Comparison of ENCODE assay signal across 8 mouse cellular contexts in the genomic region with DNA sequence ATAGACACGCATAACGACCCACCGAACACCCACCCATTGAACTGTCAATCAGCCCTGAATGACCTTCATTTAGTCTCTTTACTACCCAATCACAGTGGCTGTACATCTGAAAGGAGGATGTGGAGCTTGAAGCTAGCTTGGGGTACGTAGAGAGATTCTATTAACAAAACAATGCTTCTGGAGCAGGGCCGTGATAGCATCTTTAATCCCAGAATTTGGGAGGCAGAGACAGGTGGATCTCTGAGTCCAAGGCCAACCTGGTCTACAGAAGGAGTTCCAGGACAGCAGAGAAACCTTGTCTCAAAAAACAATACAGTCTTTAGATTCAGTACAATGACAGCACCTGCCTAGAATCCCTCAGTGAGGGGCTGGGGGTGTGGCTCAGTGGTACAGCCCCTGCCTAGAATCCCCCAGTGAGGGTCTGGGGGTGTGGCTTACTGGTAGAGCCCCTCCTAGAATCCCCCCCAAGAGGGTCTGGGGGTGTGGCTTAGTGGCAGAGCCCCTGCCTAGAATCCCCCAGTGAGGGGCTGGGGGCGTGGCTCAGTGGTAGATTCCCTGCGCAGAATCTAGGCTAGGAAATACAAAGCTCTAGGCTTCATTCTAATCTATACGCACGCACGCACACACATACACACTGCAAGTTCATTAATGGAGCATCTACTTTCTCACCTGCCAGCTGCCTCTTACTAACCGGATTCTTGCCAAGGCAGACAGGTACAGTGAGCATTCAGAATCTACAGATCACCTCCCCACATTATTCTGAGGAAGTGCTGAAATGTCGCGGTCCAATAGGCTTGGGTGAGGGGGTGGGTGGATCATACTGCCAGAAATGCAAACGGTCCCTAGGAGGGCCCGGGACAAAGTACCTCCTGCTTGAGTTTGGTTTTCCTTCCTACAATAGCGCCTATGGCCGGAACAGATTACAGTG. TPM values are rescaled to one million over a fixed set of nuclear protein-coding genes. Genes with fewer than 3 reads are reported as not detected.
DNase-seq lines count a peak whose midpoint lies in the region; ATAC-seq and TF ChIP-seq lines count a peak whose summit lies in the region.

No protein-coding gene starts in this region.

- 30% methylated on average over 17 of the region's 17 CpGs for WGBS in heart, embryonic 14.5 days
- 17% methylated on average over 17 of the region's 17 CpGs for WGBS in forebrain, postnatal 0 days

- peak overlapping the region; percentile 84 for H3K4me2 ChIP-seq in heart, embryonic 14.5 days (ENCODE audit: low read length)
- peak overlapping the region; percentile 73 for H3K4me2 ChIP-seq in forebrain, postnatal 0 days (ENCODE audit: low read depth)

- H3K4me1 ChIP-seq in heart, embryonic 14.5 days (ENCODE audit: control insufficient read depth in 2 of 2, insufficient read depth in 2 of 2, low read length in 2 of 2) = peaks cover 9 to 20% of the 10 kb centered on the region in 2 experiments
- H3K4me1 ChIP-seq in forebrain, postnatal 0 days (ENCODE audit: insufficient read depth) = 0 out of 2 replicates have a peak, but pooled peaks cover 2% of the 10 kb centered on the region

- no peaks in the 10 kb centered on the region for H3K36me3 ChIP-seq in heart, embryonic 14.5 days (ENCODE audit: control insufficient read depth, insufficient read depth, low read length)
- no peaks in the 10 kb centered on the region for H3K36me3 ChIP-seq in forebrain, postnatal 0 days (ENCODE audit: insufficient read depth)

- no peaks in the 10 kb centered on the region for H3K9me3 ChIP-seq in heart, embryonic 14.5 days (ENCODE audit: control insufficient read depth, low read length)
- no peaks in the 10 kb centered on the region for H3K9me3 ChIP-seq in forebrain, postnatal 0 days (ENCODE audit: low read length)

- ATAC-seq in heart, embryonic 14.5 days (ENCODE audit: insufficient number of reproducible peaks, insufficient read depth, low FRiP score, low read depth) = no peak
- peak; percentile 64 for ATAC-seq in forebrain, postnatal 0 days
- ATAC-seq in megakaryocyte, adult 5-6 weeks (ENCODE audit: poor library complexity, severe bottlenecking) = peak; percentile 17; the same call in 1 of the 2 replicates

- intact Hi-C loops in heart, postnatal 14 days (cut with DNase I) = no loop called here
- intact Hi-C loops in gastrocnemius, postnatal 14 days (cut with DNase I; ENCODE audit: low total_unique reads) = no loop called here

- no peak for DNase-seq in heart, postnatal 14 days
- DNase-seq in ES-CJ7 (ENCODE audit: low read depth, low spot score) = peak; percentile 93
- peak; percentile 58 for DNase-seq in forebrain, postnatal 0 days
- no peak for DNase-seq in gastrocnemius, postnatal 14 days
- DNase-seq in adipocyte (ENCODE audit: low spot score) = no peak
- DNase-seq in right cerebral cortex, postnatal 25 days = no peak

- no peak for TF ChIP-seq CTCF in forebrain, postnatal 0 days (IDR thresholded peaks at IDR 0.05; ENCODE audit: low read depth)

- H3K4me3 ChIP-seq in heart, embryonic 14.5 days (ENCODE audit: control insufficient read depth in 1 of 2, insufficient read depth in 1 of 2, low read depth in 1 of 2, low read length in 2 of 2) = peak overlapping the region; percentile 46 to 53
- peak overlapping the region; percentile 46 for H3K4me3 ChIP-seq in forebrain, postnatal 0 days (ENCODE audit: low read depth, low read length)

- 0 out of 4 replicates have a peak overlapping the region, but pooled peaks have one; percentile 14 to 33 for H3K27ac ChIP-seq in heart, embryonic 14.5 days (replicated peaks in 1 of 2; ENCODE audit: control insufficient read depth in 1 of 2, insufficient read depth in 1 of 2, low read depth in 2 of 2, low read length in 2 of 2)
- no peak overlapping the region for H3K27ac ChIP-seq in forebrain, postnatal 0 days (ENCODE audit: low read depth, low read length)

- peak overlapping the region; percentile 68 for H3K9ac ChIP-seq in heart, embryonic 14.5 days (ENCODE audit: low read length)
- H3K9ac ChIP-seq in forebrain, postnatal 0 days = peak overlapping the region; percentile 44

- H3K27me3 ChIP-seq in heart, embryonic 14.5 days (ENCODE audit: control insufficient read depth, insufficient read depth, low read length) = peaks cover 22% of the 10 kb centered on the region
- peaks cover 20% of the 10 kb centered on the region for H3K27me3 ChIP-seq in forebrain, postnatal 0 days (ENCODE audit: insufficient read depth, low read length)

RNA-seq across cellular contexts. Expression of a gene that starts 7.0 kb away (rescaled TPM):
- 1.7 and 2.0 TPM in 2 replicates for polyA plus RNA-seq in heart, embryonic 14.5 days (2014; fragmentation: Nextera tagmentation; extraction: Ambion mirVana)
- total RNA-seq in heart, postnatal 14 days (2021) = 1 to 10 TPM; 3.9 to 4.5 TPM
- 0.43 and 0.77 TPM in 2 replicates for total RNA-seq in forebrain, postnatal 0 days (2014; rRNA removed)
- 0.28 and 0.86 TPM in 2 replicates for polyA plus RNA-seq in forebrain, postnatal 0 days (2015; fragmentation: Nextera tagmentation; extraction: Ambion mirVana)
- total RNA-seq in megakaryocyte, adult 5-6 weeks (2015) = 29.2 and 39.1 TPM in 2 replicates
- total RNA-seq in megakaryocyte, adult 5-6 weeks (2017) = 9.7 and 17.1 TPM in 2 replicates
- 1 to 10 TPM; 3.2 to 4.1 TPM for total RNA-seq in gastrocnemius, postnatal 14 days (2021)

RNA-seq across cellular contexts. Expression of a gene that starts 19.0 kb away (rescaled TPM):
- 0.53 TPM in 1 of 2 replicates, not detected in the other for polyA plus RNA-seq in heart, embryonic 14.5 days (2014; fragmentation: Nextera tagmentation; extraction: Ambion mirVana)
- total RNA-seq in heart, postnatal 14 days (2021) = not detected
- total RNA-seq in forebrain, postnatal 0 days (2014; rRNA removed) = 0.38 and 1.1 TPM in 2 replicates
- polyA plus RNA-seq in forebrain, postnatal 0 days (2015; fragmentation: Nextera tagmentation; extraction: Ambion mirVana) = 0.67 and 0.84 TPM in 2 replicates
- total RNA-seq in megakaryocyte, adult 5-6 weeks (2015) = not detected in 2 replicates
- total RNA-seq in megakaryocyte, adult 5-6 weeks (2017) = not detected in 2 replicates
- not detected for total RNA-seq in gastrocnemius, postnatal 14 days (2021)

RNA-seq across cellular contexts. Expression of a gene that starts 36.2 kb away (rescaled TPM):
- not detected in 2 replicates for polyA plus RNA-seq in heart, embryonic 14.5 days (2014; fragmentation: Nextera tagmentation; extraction: Ambion mirVana)
- not detected for total RNA-seq in heart, postnatal 14 days (2021)
- total RNA-seq in forebrain, postnatal 0 days (2014; rRNA removed) = 32.4 and 33.3 TPM in 2 replicates
- 14.6 and 16.4 TPM in 2 replicates for polyA plus RNA-seq in forebrain, postnatal 0 days (2015; fragmentation: Nextera tagmentation; extraction: Ambion mirVana)
- not detected in 2 replicates for total RNA-seq in megakaryocyte, adult 5-6 weeks (2015)
- total RNA-seq in megakaryocyte, adult 5-6 weeks (2017) = not detected in 2 replicates
- total RNA-seq in gastrocnemius, postnatal 14 days (2021) = not detected

RNA-seq across cellular contexts. Expression of a gene that starts 44.7 kb away (rescaled TPM):
- 293 and 321 TPM in 2 replicates for polyA plus RNA-seq in heart, embryonic 14.5 days (2014; fragmentation: Nextera tagmentation; extraction: Ambion mirVana)
- 100 to 1,000 TPM; 225 to 236 TPM for total RNA-seq in heart, postnatal 14 days (2021)
- 12.2 and 19.5 TPM in 2 replicates for total RNA-seq in forebrain, postnatal 0 days (2014; rRNA removed)
- polyA plus RNA-seq in forebrain, postnatal 0 days (2015; fragmentation: Nextera tagmentation; extraction: Ambion mirVana) = 10.9 and 12.7 TPM in 2 replicates
- total RNA-seq in megakaryocyte, adult 5-6 weeks (2015) = not detected in 2 replicates
- 0.29 TPM in 1 of 2 replicates, not detected in the other for total RNA-seq in megakaryocyte, adult 5-6 weeks (2017)
- total RNA-seq in gastrocnemius, postnatal 14 days (2021) = 10 to 100 TPM; 48.5 to 51.9 TPM

RNA-seq across cellular contexts. Expression of a gene that starts 45.5 kb away (rescaled TPM):
- not detected in 2 replicates for polyA plus RNA-seq in heart, embryonic 14.5 days (2014; fragmentation: Nextera tagmentation; extraction: Ambion mirVana)
- total RNA-seq in heart, postnatal 14 days (2021) = 1 to 10 TPM in 1 of 2 experiments, under 1 TPM in 1; 0.34 to 1.2 TPM
- total RNA-seq in forebrain, postnatal 0 days (2014; rRNA removed) = not detected in 2 replicates
- polyA plus RNA-seq in forebrain, postnatal 0 days (2015; fragmentation: Nextera tagmentation; extraction: Ambion mirVana) = 0.53 and 0.84 TPM in 2 replicates
- total RNA-seq in megakaryocyte, adult 5-6 weeks (2015) = 0.47 and 0.75 TPM in 2 replicates
- total RNA-seq in megakaryocyte, adult 5-6 weeks (2017) = 0.18 and 0.28 TPM in 2 replicates
- under 1 TPM in 1 of 2 experiments, not detected in 1; 0.12 TPM for total RNA-seq in gastrocnemius, postnatal 14 days (2021)

Comparison
In these comparisons a context has a peak if more than half of its experiments do, and no peak if none do; other contexts are left out.
1. DNase-seq: peak in ES-CJ7 (single experiment) and forebrain, postnatal 0 days (single experiment); none in heart, postnatal 14 days (0 of 2), gastrocnemius, postnatal 14 days (single experiment), adipocyte (single experiment) and right cerebral cortex, postnatal 25 days (single experiment).
2. RNA of a gene that starts 36.2 kb away (total RNA-seq): 32.4 to 33.3 TPM in forebrain, postnatal 0 days; not detected in heart, postnatal 14 days, not detected in megakaryocyte, adult 5-6 weeks and not detected in gastrocnemius, postnatal 14 days; every median in the first group is over 10 times any median in the second.